Mouse (Mus musculus) CD4-positive helper T cell, adult 2 months (primary cell): ENCODE measurements around the gene Frmd4a.
A peak's percentile ranks its signal among the peaks of the same experiment; 100 is the strongest.

Experiments used
- DNase-seq: peaks from one replicate; pipeline ENCODE4 v3.0.0-alpha.2; 2012; ENCODE audit warnings: low read depth, missing footprints, low spot score

Gene Frmd4a

DNA sequence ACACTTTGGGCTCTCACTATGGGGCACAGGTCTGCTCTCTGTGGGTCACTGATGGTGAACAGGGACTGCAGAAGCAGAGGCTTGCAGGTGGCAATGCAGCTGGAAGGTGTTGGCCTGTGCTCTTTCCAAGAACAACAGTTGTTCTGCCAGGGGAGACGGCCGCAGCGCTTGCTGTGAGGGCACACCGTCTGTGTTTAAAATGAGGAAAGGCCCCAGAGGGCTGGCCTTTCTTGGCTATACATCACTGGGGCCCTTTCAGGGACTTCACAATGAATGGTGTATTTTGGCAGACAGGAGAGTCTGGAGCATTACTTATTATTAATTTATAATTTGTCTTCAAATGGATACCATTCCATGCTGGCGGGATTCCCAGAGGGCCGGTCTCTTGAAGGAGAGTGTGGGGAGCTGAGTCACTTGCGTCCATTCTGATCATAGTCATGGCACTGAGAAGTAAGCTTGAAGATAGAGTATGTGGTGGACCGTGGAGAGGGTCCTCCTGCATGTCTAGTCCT is 268.9 kb downstream of the Frmd4a start:
- DNase-seq = no peak

DNA sequence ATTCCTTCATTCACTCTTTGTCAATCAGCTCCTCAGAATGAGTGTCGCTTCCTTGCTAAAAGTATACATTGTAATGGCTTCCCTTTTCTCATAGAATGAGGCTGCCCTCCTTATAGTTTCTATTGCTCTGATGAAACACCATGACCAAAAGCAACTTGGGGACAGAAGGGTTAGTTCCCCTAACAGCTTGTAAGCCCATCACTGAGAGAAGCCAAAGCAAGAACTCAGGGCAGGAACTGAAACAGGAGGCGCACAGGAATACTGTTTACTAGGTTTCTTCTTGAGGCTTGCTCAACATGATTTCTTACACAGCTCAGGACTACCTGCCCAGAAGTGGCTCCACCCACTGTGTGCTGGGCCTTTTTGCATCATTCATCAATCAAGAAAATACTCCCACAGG is 273.0 kb downstream of the Frmd4a start:
- DNase-seq = no peak

- DNase-seq = no peak
Measured at GRCm38 (mm10) chr2:4291100-4291499, 273.6 kb downstream of the Frmd4a start.

GRCm38 (mm10) chr2:4291671-4292070 is 274.2 kb downstream of the Frmd4a start:
- DNase-seq = no peak

GRCm38 (mm10) chr2:4293726-4294125 is 276.2 kb downstream of the Frmd4a start:
- no peak for DNase-seq

- DNase-seq = no peak
Measured at GRCm38 (mm10) chr2:4295641-4296040, 278.1 kb downstream of the Frmd4a start.

GRCm38 (mm10) chr2:4296881-4297280 is 279.4 kb downstream of the Frmd4a start:
- DNase-seq = no peak

DNA sequence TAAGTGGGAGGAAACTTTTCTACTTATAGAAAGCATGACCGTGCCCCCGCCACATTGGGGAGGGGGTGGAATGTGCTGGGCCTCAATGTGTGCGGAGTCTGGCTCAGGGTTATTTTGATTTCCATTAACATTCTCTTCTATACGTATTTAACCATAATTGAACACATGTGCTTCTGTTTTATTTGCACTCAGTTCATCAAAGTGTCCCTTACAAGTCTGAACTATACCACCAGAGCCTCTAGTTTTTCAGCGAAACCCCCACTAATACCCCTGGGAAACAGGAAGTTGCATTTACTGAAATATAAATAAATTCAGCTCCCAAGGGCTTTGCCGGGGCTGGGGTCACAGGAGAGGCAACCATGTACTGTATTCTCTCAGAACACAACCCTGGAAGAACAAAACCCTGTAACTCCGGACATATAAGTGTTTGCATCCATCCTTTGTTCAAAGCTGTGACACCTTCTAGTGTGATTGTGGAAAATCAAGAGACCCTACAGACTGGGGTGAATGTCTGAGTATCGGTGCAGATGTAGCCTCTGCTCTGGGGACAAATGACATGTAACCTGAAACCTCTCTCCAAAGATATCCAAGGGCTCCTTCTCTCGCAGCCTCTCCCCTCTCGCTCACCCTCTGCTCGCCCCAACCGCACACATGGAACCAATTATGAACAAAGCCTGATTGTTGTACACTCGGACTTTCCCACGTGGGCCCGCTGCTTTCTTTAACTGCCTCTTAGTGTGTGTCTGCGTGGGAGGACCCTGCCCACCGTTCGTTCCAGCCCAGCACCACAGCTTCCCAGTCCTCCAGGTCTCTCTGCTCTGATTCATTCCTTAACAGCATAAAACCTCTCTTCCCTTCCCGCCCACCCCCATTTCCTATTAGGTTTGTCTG is 281.1 kb downstream of the Frmd4a start:
- DNase-seq = peak; percentile 37

GRCm38 (mm10) chr2:4299593-4299992 is 282.1 kb downstream of the Frmd4a start:
- no peak for DNase-seq

- DNase-seq = no peak
Measured at GRCm38 (mm10) chr2:4300383-4300811, 282.9 kb downstream of the Frmd4a start.

- DNase-seq = peak; percentile 13
Measured at GRCm38 (mm10) chr2:4300816-4301215, 283.3 kb downstream of the Frmd4a start.

DNA sequence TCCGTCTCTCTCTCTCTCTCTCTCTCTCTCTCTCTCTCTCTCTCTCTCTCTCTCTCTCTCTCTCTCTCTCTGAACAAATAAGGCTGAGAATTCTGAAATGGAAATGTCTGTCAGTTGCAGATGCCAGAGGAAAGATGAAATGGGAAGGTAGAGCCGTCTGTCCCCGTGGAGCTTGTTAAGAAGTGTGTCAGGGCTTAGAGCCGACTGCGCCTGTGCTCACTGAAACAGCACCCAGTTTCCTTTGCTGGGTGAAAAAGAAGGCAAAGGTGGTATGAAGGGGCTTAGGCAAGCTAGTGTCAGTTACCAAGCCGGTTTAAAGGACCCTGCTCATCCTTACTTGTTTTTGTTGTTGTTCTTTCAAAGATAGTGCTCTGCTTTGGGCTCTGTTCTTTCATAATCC is 283.7 kb downstream of the Frmd4a start:
- DNase-seq = no peak

DNA sequence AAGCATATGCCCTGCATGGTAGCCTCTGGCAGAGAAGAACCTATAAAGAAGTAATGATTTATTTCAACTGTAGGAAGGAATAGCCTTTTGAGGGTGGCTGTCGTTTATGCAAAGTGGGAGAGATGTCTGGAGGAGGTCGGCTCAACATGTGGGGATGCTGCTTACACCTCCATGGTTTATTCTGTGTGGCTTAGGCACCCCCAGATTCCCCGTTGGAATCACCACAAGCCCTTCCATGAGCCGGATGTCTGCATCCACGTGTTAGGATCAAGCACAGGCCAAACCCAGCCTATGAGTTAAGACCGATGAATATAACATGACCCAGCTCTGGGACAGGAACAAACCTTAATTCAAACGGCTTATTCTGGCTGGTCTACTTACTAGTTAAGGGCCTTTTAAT is 284.2 kb downstream of the Frmd4a start:
- no peak for DNase-seq

DNA sequence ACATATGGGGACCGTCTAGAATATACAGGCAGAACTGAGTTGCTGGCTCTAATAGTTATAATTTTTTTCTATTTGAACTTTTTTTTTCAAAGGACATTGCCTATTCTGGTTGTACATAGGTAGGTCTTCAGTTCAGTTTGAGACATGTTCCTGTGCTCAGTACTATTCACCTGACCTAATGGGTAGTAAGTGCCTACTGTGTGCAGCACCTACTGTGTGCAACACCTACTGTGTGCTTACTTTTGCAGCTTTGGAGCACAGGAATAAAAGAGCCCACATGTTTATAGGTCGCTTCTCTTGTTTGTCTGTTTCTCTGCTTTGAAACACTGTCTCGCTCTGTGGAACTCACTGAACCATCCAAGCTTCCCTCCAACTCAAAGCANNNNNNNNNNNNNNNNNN is 284.6 kb downstream of the Frmd4a start:
- DNase-seq = no peak

DNA sequence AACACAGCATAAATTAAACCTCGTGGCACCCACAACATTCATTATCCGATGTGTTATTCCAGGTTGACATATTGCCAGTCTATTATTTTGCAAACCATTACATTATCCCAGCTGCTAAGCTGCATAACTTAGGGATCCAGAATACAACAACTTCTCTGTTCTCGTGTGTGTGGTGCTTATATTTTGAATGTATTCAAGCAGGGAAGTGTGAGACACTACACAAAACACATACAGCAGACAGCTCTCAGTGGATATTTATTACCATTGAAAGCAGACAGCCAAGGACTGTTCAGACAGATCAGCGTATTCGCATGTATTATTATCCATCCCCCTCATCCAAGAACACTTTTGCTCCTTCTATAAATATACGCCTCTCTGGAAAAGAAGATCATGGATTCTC is 289.6 kb downstream of the Frmd4a start:
- DNase-seq = no peak

- DNase-seq = no peak
Measured at GRCm38 (mm10) chr2:4314545-4314944, 297.0 kb downstream of the Frmd4a start.

DNA sequence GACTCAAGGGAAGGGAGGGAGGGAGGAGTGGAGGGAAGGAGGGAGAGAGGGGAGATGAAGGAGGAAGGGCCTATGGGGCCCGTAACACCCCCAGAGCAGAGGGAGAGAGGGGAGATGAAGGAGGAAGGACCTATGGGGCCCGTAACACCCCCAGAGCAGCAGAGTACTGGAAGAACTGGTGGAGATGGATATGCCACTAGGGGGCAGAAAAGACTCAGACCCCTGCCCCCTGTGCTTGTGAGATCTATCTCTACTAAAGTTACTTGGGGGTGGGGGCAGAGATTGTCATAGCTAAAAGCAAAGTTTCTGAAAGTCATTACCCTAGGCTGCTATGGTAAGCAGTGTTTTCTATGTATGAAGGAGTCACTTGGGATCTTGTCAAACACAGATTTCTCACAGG is 299.1 kb downstream of the Frmd4a start:
- no peak for DNase-seq

DNA sequence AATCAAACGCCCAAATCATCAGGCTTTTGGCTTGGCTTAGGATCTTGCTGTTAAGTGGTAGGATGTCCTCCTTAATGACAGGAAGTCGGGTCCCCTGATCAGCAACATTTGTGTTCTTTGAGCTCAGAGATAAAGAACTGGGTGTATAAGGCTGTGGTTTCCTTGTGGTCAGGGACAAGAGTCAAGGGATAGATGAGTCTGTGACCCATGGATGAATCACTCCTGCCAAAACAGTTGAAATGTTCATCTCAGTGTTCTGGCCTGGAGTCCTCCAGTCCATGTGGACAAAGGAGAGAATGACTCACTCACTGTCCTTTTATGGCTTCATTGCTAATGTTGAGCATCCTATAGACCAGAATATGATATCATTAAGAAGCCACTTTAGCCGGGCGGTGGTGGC is 300.6 kb downstream of the Frmd4a start:
- no peak for DNase-seq

DNA sequence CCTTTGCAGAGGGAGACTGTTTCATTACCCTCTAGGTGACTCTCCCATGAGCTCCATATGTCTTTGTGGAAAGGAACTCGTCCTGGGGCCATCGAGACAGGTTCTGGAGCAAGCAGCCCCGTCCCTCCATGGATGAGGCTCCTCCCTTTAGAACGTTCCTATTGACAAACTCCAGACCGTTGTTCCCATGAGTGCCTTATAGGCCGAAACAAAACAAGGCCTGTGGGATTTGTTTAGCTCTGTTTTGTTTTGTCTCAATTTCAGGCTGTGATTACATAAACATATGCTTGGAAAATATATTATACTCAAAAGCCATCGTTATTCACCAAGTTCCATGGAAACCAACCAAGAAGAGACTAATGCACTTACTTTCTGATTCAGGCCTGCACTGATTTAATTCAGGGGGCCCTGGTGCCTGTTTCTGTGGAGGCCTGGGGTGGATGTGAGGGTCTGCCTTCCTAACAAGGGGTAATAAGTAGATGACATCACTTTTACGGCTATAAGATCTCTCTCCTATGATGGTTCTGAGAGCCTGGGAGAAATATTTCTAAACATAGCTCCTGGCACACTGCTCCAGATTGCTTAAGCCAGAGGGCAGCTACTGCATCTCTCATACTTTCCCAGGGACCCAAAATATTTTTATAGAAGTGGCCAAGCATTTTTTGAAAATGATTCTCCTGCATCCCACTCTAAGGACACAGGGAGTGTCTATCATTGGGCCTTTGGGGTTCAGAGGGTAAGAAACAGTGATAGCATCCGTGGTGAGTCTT is 308.9 kb downstream of the Frmd4a start:
- DNase-seq = no peak

GRCm38 (mm10) chr2:4327011-4327340 is 309.5 kb downstream of the Frmd4a start:
- no peak for DNase-seq

DNA sequence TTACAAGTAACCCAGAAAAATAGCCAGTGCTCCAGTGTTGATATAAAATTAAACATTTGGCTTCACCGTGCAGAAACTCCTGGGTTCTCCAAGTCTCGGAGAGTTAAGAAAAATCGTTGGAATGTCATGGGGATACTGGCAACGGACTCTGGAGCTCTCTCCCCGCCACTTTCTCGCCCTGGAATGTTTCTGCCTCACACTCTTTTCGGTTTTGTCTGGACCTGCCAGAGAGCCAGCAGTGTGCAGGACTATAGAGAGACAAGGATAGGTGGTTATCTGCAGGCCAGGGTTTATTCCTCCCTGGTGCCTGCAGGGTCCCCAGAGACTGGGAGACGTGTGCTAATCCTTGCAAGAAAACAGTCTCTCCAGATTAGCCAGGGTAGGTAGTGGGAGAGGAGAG is 314.9 kb downstream of the Frmd4a start:
- no peak for DNase-seq

DNA sequence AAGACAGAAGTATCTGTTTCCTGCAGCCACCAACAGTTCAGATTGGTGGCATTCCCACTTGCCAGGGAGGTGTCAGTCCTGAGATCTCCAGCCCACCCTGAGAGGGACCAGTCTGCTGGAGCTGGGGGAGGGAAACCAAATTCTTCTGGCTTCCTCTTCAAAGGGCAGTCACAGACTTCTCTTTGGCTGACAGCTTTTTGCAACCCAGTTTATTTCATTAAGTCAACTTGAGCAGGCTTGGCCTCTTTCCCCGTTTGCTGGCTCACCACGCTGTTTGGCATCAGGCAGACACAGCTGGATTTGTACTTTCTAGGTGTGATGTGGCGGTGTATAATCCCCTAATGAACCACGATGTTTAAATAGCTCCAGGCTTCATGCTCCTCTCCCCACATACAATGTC is 316.7 kb downstream of the Frmd4a start:
- DNase-seq = no peak

GRCm38 (mm10) chr2:4334936-4335335 is 317.4 kb downstream of the Frmd4a start:
- DNase-seq = no peak
